Mouse (Mus musculus) kidney, postnatal 10 days (tissue): ENCODE data around the gene St3gal2.
"Not testable (repeated sequence)": the region's sequence is repeated elsewhere in the genome, so short reads cannot be mapped to it uniquely, and the experiment has no call there.

Source experiments
- DNase-seq: peaks from one replicate; pipeline ENCODE4 v3.0.0; 2021; ENCODE audit warnings: mixed read lengths

St3gal2 gene

GRCm38 (mm10) chr8:110945716-110946115, 26.0 kb downstream of the St3gal2 start:
- no peak for DNase-seq

DNA sequence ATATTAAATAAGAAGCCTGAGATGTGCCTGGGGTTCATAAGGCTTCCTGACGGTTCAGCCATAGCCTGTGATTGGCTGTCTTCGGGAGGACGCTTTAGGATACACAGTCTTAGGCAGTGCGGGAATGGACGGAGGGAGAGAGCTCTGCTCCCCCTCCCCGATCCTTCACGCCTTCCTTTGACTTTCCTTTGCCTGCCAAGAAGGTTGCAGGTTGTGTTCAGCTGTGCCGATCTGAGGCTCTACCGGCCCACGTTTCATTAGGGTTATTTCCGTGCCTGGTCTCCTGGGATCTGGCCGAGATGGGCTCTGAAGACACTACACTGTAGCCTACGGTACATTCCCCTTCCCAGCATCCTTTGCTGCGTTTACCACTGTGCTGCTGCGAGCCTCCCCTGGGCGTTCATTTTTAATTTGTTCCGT, 30.4 kb downstream of the St3gal2 start:
- DNase-seq, result peak; percentile 53

GRCm38 (mm10) chr8:110954776-110955175, 35.1 kb downstream of the St3gal2 start:
- DNase-seq, result no peak

DNA sequence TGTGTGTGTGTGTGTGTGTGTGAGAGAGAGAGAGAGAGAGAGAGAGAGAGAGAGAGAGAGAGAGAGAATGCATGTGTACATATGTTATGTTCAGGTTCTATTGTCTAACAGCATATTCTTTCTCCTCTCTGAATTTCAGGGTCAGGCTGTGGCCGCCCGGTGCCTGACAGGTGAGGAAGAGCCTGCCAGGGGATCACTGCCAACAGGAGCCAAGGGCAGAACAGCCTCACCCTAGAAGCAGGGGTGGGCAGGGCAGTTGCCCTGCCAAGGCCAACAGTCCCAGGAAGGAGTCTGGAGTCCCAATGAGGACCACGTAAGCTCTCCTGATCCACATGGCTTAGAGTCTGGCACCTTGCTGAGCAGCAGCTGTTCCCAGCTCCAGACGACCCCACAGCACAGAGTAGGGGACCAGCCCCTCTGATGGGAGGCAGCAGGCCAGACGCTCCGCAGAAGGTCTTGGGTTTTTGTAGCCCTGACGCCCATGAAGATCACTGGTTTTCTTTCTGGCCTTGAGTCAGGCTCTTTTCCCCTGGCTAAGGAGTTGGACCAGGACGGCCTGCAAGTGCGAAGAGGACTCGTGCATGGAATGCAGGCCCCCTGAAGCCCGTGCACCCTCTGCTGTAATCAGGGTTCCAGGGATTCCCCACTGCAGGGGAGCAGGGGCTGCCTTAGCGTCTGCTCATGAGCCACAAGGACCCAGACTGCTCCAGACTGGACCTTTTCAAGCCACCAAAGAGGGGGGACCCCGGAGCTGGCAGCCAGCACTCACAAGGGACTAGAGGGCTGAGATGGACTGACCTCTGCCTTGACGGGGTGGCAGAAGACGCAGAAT, 37.1 kb downstream of the St3gal2 start:
- DNase-seq, result no peak

- no peak for DNase-seq
These were observed 37.7 kb downstream of the St3gal2 start for GRCm38 (mm10) chr8:110957471-110957870.

- no peak for DNase-seq
These were observed 38.4 kb downstream of the St3gal2 start for GRCm38 (mm10) chr8:110958135-110958534.

GRCm38 (mm10) chr8:110958553-110958952, 38.8 kb downstream of the St3gal2 start:
- not testable (repeated sequence) for DNase-seq

GRCm38 (mm10) chr8:110959071-110959780, 39.5 kb downstream of the St3gal2 start:
- no peak for DNase-seq

GRCm38 (mm10) chr8:110959906-110960305, 40.2 kb downstream of the St3gal2 start:
- no peak for DNase-seq

- DNase-seq, result no peak
These were observed 43.3 kb downstream of the St3gal2 start for GRCm38 (mm10) chr8:110963051-110963450.

GRCm38 (mm10) chr8:110964666-110965065, 44.9 kb downstream of the St3gal2 start:
- no peak for DNase-seq

- DNase-seq, result peak; percentile 87
These were observed 45.9 kb downstream of the St3gal2 start for GRCm38 (mm10) chr8:110965594-110965993.

- peak; percentile 66 for DNase-seq
These were observed 46.9 kb downstream of the St3gal2 start for GRCm38 (mm10) chr8:110966586-110966985.

DNA sequence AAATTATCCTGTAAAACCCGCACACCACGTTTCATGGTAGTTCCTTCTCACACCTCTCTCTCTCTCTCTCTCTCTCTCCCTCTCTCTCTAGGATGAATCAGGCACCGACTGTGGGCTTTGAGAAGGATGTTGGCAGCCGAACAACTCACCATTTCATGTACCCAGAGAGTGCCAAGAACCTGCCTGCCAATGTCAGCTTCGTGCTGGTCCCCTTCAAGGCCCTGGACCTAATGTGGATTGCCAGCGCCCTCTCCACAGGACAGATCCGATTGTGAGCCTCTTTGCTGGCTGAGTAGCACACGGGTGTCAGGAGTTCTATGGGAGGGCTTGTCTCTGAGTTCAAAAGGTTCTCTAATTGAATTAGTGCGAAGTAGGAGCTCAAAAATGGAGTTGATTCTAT, 47.6 kb downstream of the St3gal2 start:
- DNase-seq, result no peak

DNA sequence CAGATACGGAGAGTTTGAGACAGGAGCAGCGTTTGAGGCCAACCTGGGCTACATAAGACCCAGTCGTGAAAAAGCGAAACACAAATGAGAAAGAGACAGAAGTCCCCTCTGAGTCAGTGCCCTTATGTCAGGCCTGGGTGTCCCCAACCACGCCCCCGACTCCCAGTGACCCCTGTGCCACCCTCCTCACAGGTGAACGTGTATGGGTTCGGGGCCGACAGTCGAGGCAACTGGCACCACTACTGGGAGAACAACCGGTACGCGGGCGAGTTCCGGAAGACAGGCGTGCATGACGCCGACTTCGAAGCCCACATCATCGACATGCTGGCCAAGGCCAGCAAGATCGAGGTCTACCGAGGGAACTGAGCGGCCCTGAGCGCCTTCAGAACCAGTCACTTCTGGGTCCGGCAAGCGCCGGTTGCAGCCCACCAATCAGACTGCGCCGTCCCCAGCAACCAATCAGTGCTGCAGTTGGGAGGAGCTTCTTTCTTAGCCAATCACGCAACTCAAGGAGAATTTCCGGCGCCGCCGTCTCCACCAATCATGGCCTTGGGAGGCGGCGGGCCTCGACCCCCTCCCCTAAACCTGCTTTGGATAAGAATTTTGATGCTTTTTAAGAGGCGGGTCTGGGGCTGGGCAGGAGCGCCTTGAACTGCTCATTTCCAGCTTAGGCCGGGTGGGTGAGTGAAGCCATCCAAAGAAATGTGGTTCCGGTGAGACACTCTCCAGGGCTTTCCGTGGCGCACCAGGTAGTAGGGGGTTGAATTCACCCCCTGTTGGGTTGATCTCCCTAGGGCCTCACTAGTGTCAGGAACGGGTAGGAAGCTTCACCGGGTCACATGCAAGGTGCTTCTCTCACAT, 50.4 kb downstream of the St3gal2 start:
- DNase-seq, result peak; percentile 93

- not testable (repeated sequence) for DNase-seq
These were observed 56.8 kb downstream of the St3gal2 start for GRCm38 (mm10) chr8:110976532-110976931.

DNA sequence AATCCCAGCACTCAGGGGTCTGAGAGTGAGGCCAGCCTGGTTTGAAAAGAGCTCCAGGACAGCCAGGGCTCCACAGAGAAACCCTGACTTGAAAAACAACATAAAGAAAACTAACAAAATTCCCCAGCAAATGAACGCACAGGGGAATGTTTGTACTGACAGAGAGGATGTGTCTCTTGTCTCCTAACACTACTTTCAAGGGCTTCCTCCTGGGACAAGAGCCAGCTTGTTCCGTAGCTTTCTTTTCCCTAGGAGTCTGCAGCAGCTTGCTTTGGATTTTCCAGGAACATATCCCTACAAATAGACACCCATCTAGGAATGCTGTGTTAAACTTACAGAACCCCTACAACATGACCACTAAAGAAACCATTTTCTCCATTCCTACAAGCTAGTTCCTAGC, 58.3 kb downstream of the St3gal2 start:
- not testable (repeated sequence) for DNase-seq

GRCm38 (mm10) chr8:110981304-110981703, 61.6 kb downstream of the St3gal2 start:
- no peak for DNase-seq

DNA sequence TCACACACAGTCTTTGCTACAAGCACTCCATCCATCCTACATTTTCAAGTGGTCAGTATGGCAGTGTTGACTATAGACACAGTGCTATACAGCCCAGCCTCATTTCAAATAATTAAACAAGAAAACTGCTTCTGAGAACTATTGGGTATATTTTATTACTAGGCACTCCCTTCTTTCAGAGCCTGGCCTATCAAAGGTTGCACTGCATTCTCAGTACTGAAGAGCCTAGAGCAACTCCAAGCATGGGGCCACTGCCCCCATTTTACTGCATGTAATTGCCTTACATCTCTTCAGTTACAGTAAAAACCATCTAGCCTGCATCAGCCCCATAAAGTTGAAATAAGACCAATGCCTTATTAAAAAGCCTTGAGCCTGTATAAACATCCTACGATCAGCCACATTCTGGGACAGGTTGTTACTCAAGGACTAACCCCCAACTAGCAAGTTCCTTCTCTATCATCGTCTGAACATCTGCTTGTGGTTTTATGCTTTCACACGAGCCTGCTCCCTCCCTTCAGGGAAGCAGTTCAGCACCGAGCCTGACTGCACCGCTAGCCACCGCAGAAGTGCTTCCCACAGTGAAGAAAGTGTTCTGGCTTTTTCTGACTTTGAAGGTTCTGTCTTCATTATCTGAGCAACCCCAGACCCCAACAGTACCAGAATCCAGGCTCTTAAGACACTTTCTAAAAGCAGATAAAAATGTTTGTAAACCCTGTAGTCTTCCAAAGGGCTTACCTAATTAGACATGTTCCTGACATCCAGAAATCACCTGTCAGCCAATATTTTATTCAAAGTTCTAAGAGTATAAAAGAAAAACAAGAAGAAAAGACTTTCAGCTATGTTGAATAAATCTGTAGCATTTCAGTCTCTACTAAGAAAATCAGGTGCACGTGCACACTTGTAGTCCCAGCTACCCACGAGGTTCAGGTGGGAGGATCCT, 68.4 kb downstream of the St3gal2 start:
- no peak for DNase-seq

DNA sequence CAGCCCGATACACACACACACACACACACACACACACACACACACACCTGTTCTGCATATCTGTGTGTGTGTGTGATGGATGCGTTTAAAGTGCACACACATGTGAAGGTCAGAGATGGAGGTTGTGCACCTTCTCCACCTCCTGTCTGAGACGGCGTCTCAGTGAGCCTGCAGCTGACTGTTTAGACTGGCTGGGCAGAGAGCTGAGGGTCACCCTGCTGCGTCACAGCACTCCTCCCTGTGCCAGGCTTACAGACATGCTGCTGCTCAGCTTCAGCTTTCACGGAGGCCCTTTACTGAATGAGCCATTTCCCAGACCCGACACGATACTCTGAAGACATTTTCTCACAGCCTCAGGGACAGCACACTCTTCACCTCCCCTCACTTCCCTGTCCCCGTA, 70.3 kb downstream of the St3gal2 start:
- DNase-seq, result no peak

- DNase-seq, result no peak
These were observed 77.1 kb downstream of the St3gal2 start for GRCm38 (mm10) chr8:110996641-110997430.
